Mouse (Mus musculus) lung, postnatal 0 days (tissue): ENCODE measurements at regions not wholly inside any gene's neighbourhood (a gene's known extent, or its start where the extent isn't known, plus 50 kb on each side); places are given as distances from the start of the nearest gene placed in this dataset.

Source experiments
- CTCF ChIP-seq: IDR thresholded peaks from 2 replicates; pipeline ENCODE4 v1.5.1; 2016; ENCODE audit warnings: antibody characterized with exemption, mild to moderate bottlenecking
- EP300 ChIP-seq: IDR thresholded peaks from 2 replicates; pipeline ENCODE4 v1.6.1; 2016; ENCODE audit warnings: antibody characterized with exemption, mild to moderate bottlenecking, control low read depth

GRCm38 (mm10) chr7:145071996-145072790, 132.5 kb upstream of the Ccnd1 start:
- TF ChIP-seq CTCF (no peak), EP300 (no peak)
